Mouse (Mus musculus): Measurements from ENCODE around the gene C2cd3. TPM values are rescaled to one million over a fixed set of nuclear protein-coding genes. Genes with fewer than 3 reads are reported as not detected.

Gene C2cd3
- total and polyA plus RNA-seq, 3 experiments = 8.5 to 23.5 TPM; not detected in 1

DNA sequence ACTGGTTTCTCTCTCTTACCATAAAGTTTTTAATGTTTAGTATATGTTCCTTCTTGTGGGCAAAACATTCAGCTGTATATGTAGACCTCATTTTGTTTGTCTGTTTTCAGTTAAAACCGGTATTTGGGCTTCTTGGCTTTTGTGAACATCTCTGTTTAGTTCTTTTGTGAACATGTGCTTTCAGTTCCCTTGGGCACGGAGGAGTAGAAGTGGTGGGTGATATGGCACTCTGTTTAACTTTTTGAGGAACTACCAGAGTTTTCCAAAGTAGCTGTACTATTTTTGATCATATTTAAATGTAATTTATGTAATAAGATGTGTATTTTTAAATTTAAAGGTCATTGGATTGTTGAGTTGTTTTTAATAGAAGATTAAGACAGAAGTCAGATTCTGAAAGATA, 11.2 kb downstream of the C2cd3 start:
- Histone ChIP-seq H3K79me2 (ENCODE audit: control insufficient read depth, insufficient read depth, low read length, poor library complexity) (no peaks in the 10 kb centered on the region), H3K27ac (ENCODE audit: control insufficient read depth, low read depth, low read length) (no peak overlapping the region), H3K4me3 (ENCODE audit: control insufficient read depth in 1 of 2, insufficient read depth in 1 of 2, low read depth in 2 of 2, low read length in 2 of 2) (no peak overlapping the region), H3K9me3 (replicated peaks; ENCODE audit: insufficient read depth, low read length) (no peaks in the 10 kb centered on the region), H3K4me1 (ENCODE audit: control insufficient read depth in 1 of 2, insufficient read depth in 2 of 2, low read length in 2 of 2) (no peaks in the 10 kb centered on the region), H3K36me3 (ENCODE audit: control insufficient read depth in 1 of 2, insufficient read depth in 2 of 2, low read length in 2 of 2) (peaks cover 0 to 1% of the 10 kb centered on the region in 2 experiments; a peak in 2 of 4 replicates), H3K9ac (ENCODE audit: control insufficient read depth, low read depth, low read length, poor library complexity, severe bottlenecking) (no peak overlapping the region), H3K27me3 (ENCODE audit: control insufficient read depth in 1 of 2, insufficient read depth in 2 of 2, low read length in 2 of 2) (no peaks in the 10 kb centered on the region)
- no peak for TF ChIP-seq BHLHE40 (IDR thresholded peaks at IDR 0.05; ENCODE audit: borderline replicate concordance, low read depth, low read length)
- TF ChIP-seq NELFE (IDR thresholded peaks at IDR 0.05; ENCODE audit: low read depth, low read length) = no peak
- no peak for TF ChIP-seq E2F4 (IDR thresholded peaks at IDR 0.05; ENCODE audit: borderline replicate concordance, low read depth, low read length)
- no peak for TF ChIP-seq USF2 (IDR thresholded peaks at IDR 0.05; ENCODE audit: borderline replicate concordance in 1 of 2, insufficient read depth in 1 of 2, low read depth in 1 of 2, low read length in 2 of 2)
- no peak for TF ChIP-seq CTCF (IDR thresholded peaks at IDR 0.05 in 2 of 3, conservative IDR thresholded peaks at IDR 0.05 in 1 of 3; ENCODE audit: control insufficient read depth in 1 of 3, insufficient read depth in 1 of 3, low read depth in 2 of 3, low read length in 3 of 3, poor library complexity in 1 of 3, severe bottlenecking in 1 of 3)
- TF ChIP-seq MEF2A (IDR thresholded peaks at IDR 0.05; ENCODE audit: extremely low read depth, insufficient replicate concordance, low read depth, low read length, poor library complexity, severe bottlenecking) = no peak
- TF ChIP-seq MAX (IDR thresholded peaks at IDR 0.05; ENCODE audit: low read length) = no peak
- no peak for TF ChIP-seq SIN3A (IDR thresholded peaks at IDR 0.05; ENCODE audit: low read length)
- no peak for DNase-seq (ENCODE audit: low read depth, low spot score)

DNA sequence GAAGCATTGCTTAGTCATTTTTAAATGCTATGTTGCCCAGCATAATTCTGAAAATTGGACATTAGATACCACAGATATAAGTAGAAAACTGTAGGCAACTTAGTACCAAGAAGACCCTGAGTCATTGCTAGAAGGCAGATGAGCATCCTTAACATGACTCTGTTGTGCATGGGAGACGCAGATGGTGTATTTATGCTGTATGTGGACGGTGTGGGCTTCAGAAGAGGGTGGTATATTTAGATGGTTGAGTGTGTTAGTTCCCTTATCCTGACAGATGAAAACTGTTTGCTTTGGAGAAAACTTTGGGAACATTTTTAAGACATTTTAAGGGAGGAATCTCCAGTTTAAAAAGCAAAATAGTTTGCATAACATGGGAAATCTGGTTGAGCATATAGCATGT, 16.1 kb downstream of the C2cd3 start:
- DNase-seq (ENCODE audit: low read depth, low spot score) = no peak
- Histone ChIP-seq H3K4me3 (ENCODE audit: control insufficient read depth in 1 of 2, insufficient read depth in 1 of 2, low read depth in 2 of 2, low read length in 2 of 2) (no peak overlapping the region), H3K36me3 (ENCODE audit: control insufficient read depth in 1 of 2, insufficient read depth in 2 of 2, low read length in 2 of 2) (peaks cover 0 to 3% of the 10 kb centered on the region in 2 experiments; a peak in 3 of 4 replicates), H3K27me3 (ENCODE audit: control insufficient read depth in 1 of 2, insufficient read depth in 2 of 2, low read length in 2 of 2) (no peaks in the 10 kb centered on the region), H3K79me2 (ENCODE audit: control insufficient read depth, insufficient read depth, low read length, poor library complexity) (no peaks in the 10 kb centered on the region), H3K9ac (ENCODE audit: control insufficient read depth, low read depth, low read length, poor library complexity, severe bottlenecking) (no peak overlapping the region), H3K27ac (ENCODE audit: control insufficient read depth, low read depth, low read length) (no peak overlapping the region), H3K9me3 (replicated peaks; ENCODE audit: insufficient read depth, low read length) (no peaks in the 10 kb centered on the region), H3K4me1 (ENCODE audit: control insufficient read depth in 1 of 2, insufficient read depth in 2 of 2, low read length in 2 of 2) (no peaks in the 10 kb centered on the region)
- TF ChIP-seq RCOR1 (IDR thresholded peaks at IDR 0.05; ENCODE audit: low read depth, low read length) = no peak
- no peak for TF ChIP-seq USF2 (IDR thresholded peaks at IDR 0.05; ENCODE audit: borderline replicate concordance in 1 of 2, insufficient read depth in 1 of 2, low read depth in 1 of 2, low read length in 2 of 2)
- no peak for TF ChIP-seq SMC3 (IDR thresholded peaks at IDR 0.05; ENCODE audit: low read depth, low read length)
- TF ChIP-seq UBTF (IDR thresholded peaks at IDR 0.05; ENCODE audit: borderline replicate concordance, insufficient read depth, low read depth, low read length) = no peak
- no peak for TF ChIP-seq MYB (IDR thresholded peaks at IDR 0.05; ENCODE audit: low read depth, low read length)
- no peak for TF ChIP-seq NELFE (IDR thresholded peaks at IDR 0.05; ENCODE audit: low read depth, low read length)
- TF ChIP-seq MAX (IDR thresholded peaks at IDR 0.05; ENCODE audit: low read length) = no peak
- TF ChIP-seq KAT2A (conservative IDR thresholded peaks at IDR 0.05; ENCODE audit: low read depth, low read length) = no peak
- TF ChIP-seq GABPA (IDR thresholded peaks at IDR 0.05; ENCODE audit: low read depth, low read length) = no peak
- TF ChIP-seq CHD1 (IDR thresholded peaks at IDR 0.05; ENCODE audit: low read depth, low read length) = no peak
- no peak for TF ChIP-seq CTCF (IDR thresholded peaks at IDR 0.05 in 2 of 3, conservative IDR thresholded peaks at IDR 0.05 in 1 of 3; ENCODE audit: control insufficient read depth in 1 of 3, insufficient read depth in 1 of 3, low read depth in 2 of 3, low read length in 3 of 3, poor library complexity in 1 of 3, severe bottlenecking in 1 of 3)
- TF ChIP-seq MXI1 (IDR thresholded peaks at IDR 0.05; ENCODE audit: low read depth, low read length) = no peak
- no peak for TF ChIP-seq POLR2AphosphoS2 (IDR thresholded peaks at IDR 0.05; ENCODE audit: low read length)
